Mouse (Mus musculus) layer of hippocampus, adult 11-12 months (tissue): ENCODE measurements around the gene Olfr692.

Source experiments
- DNase-seq: peaks from one replicate; pipeline ENCODE4 v3.0.0; 2022; ENCODE audit warnings: low spot score

The Olfr692 gene

DNA sequence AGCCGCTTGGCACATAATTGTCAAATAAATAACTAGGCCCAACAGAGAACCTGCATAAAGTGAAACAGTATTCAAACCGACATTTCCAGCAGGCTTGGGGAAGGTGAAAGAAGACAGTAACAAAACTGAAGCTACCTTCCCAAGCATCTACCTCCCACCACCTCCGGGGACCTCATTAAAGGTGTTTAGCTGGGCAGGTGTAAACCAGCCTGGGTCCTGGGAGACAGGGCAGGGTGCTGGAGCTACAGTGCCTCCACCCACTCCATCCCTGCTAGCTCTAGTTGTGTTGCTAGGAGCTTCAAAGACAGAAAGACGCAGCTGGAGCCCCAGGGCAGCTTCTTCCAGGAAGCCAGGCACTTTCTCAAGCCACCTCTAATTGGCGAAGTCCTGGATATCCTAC lies 36.2 kb downstream of the Olfr692 start, which contains the start of gene Cnga4:
Gene Cnga4 (plus strand): TSS at position 301 of the 400 bp plus-strand sequence.
- no peak for DNase-seq

DNA sequence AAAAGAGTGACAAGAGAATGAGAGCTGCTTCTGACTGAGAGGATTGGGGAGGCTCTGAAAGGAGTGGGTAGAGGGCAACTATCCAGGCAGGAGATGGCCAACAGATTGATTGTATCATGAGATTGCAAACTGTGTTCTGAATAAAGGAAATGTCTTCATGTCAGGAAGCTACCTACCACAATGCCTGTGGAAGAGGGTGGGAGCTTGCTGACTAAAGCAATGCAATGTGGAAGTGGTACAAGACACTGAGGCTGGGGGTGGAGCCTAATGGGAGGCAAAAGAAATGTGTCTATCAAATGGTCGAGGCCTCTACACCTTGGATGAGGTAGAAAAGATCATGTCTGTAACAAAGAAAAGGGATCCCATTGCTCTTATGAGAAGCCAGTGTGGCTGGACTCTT lies 38.3 kb downstream of the Olfr692 start:
- no peak for DNase-seq

DNA sequence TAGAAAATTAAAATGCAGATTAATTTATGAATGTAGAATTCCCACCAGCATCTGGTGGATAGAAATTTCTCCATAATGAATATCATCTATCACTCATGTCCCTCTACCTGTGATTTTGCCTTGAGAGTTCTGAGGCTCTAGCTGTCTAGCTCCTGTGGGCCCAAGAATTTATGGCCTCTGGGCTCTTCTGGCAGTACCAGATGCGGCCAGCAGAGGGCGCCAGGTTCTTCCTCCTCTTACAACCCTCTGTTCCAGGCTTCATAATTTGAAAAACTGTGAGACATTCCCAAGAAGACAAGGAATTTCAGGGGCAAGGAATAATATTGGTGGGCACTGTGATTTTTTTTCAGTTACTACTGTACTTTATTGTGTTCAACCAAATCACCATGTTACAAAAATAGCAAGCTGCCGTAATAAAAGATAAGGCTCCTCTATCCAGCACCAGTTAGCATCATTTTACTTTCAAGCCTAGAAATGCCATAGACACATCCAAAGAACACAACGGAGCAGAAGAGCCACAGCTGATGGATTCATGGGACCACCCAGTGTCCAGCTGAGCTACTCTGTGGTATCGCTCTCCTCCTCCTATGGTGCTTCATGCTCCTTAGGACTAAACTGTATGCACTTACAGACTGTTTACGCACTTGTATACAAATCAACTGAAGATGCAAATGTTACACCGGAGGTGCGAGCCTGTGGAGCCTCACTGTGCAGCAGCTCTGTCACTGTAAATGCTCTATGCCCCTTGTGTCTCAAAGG lies 44.0 kb downstream of the Olfr692 start:
- peak; percentile 89 for DNase-seq

DNA sequence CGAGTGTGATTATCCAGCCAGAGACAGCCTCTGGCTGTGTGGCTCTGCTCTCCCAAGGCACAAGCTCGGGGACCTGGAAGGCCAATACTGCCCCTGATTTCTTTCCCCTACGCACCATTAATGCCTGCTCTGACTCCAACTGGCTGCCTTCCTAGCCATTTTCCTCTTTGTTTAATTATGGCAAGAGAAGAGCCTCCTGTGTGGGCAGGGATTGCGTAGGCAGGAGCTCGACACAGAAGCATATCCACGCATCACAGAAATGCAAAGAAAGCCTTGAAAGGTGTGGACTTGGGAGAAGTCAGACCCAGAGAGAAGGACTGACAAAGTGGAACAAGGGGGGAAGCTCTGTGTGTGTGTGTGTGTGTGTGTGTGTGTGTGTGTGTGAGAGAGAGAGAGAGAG lies 46.4 kb downstream of the Olfr692 start:
- peak; percentile 24 for DNase-seq

DNA sequence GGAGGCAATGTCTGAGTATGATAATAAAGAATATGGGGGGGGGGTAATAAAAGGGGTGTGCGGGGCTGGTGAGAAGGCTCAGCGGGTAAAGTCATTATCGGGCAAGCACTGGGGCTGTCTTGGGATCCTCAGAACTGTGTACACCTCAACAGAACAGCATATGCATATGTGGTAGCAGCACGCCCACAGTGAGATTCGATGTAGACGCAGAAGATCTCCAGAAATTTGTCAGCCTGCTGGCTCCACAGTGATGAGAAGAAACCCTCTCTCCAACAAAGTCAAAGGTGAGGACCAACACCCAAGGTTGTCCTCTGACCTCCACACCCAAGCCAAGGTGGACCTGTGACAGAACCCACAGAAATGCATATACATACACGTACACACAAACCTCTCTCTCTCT lies 48.5 kb downstream of the Olfr692 start:
- DNase-seq: no peak

DNA sequence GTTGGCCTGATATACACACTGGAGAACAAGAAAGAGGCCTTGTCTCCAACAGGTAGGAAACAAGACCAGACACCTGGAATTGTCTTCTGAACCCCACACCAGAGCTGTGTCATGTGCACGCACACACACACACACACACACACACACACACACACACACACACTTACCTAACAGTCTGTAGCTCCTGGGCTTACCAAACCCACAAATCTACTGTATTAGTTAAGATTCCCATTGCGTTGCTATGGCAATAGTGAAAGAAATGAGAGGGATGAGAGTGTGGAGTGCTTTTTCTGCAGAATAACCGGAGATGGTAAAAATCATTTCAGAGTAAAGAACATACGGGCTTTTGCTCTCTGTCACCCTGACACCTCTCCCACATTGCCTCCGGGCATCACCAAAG lies 50.1 kb downstream of the Olfr692 start:
- DNase-seq: no peak
